Mouse (Mus musculus): ENCODE measurements around the gene Heatr6. TPM values are rescaled to one million over a fixed set of nuclear protein-coding genes. Genes with fewer than 3 reads are reported as not detected.

Gene Heatr6
- 10 to 100 TPM; 15.0 to 20.8 TPM for total RNA-seq (2021)

GRCm38 (mm10) chr11:83753581-83754181 lies at the start of gene Heatr6:
Heatr6 (plus strand) TSS chr11:83753696.
- peak; percentile 78 to 85 for DNase-seq (ENCODE audit: extremely low spot score in 1 of 2, low spot score in 1 of 2)

- no peak for DNase-seq (ENCODE audit: extremely low spot score in 1 of 2, low spot score in 1 of 2)
Observed at GRCm38 (mm10) chr11:83703705-83704104, 49.8 kb upstream of the Heatr6 start, which contains the start of gene Wfdc17. Wfdc17 (plus strand) TSS chr11:83703991.

GRCm38 (mm10) chr11:83708715-83709114 lies 44.8 kb upstream of the Heatr6 start, which contains the start of gene Wfdc18:
Wfdc18 (plus strand) TSS chr11:83709015.
- no peak for DNase-seq (ENCODE audit: extremely low spot score in 1 of 2, low spot score in 1 of 2)

- peak in 1 of 2 experiments; percentile 21 for DNase-seq (ENCODE audit: extremely low spot score in 1 of 2, low spot score in 1 of 2)
Observed at GRCm38 (mm10) chr11:83709683-83710082, 43.8 kb upstream of the Heatr6 start.

GRCm38 (mm10) chr11:83712671-83713070 lies 40.8 kb upstream of the Heatr6 start:
- DNase-seq (ENCODE audit: extremely low spot score in 1 of 2, low spot score in 1 of 2) = no peak

- DNase-seq (ENCODE audit: extremely low spot score in 1 of 2, low spot score in 1 of 2) = no peak
Observed at GRCm38 (mm10) chr11:83713925-83714324, 39.6 kb upstream of the Heatr6 start.

GRCm38 (mm10) chr11:83717042-83717665 lies 36.3 kb upstream of the Heatr6 start:
- no peak for DNase-seq (ENCODE audit: extremely low spot score in 1 of 2, low spot score in 1 of 2)

GRCm38 (mm10) chr11:83720766-83721165 lies 32.7 kb upstream of the Heatr6 start:
- no peak for DNase-seq (ENCODE audit: extremely low spot score in 1 of 2, low spot score in 1 of 2)

DNA sequence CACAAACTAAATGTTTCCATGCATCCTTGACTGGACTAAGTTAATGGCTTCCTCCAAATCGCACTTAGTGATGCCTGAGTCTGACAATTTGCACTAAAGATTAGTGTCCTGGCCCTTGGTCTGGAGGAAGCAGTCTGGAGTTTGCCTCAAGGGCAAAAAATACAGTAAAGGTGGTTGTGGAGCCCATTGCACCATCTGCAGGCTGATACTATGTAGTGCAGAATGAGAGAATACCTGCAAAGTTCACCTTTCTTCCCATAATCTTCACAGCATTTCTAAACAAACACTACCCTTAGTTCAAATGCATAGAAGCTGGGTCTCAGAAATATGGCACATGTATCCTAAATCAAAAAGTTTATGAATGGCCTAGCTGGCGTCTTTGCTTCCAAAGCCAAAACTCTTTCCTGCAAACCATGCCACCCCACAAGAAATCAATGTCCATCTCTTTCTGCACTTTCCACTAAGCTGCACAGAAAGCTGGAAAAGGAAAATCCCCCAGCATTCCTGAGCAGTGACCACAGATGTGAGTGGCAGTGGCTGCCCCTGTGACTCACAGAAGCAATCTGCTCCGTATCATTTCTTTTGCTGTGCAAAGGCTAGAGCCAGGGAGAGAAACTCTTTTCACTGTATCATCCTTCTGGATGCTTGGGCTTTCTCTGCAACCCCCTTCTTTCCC lies 24.6 kb upstream of the Heatr6 start:
- DNase-seq (ENCODE audit: extremely low spot score in 1 of 2, low spot score in 1 of 2) = no peak

DNA sequence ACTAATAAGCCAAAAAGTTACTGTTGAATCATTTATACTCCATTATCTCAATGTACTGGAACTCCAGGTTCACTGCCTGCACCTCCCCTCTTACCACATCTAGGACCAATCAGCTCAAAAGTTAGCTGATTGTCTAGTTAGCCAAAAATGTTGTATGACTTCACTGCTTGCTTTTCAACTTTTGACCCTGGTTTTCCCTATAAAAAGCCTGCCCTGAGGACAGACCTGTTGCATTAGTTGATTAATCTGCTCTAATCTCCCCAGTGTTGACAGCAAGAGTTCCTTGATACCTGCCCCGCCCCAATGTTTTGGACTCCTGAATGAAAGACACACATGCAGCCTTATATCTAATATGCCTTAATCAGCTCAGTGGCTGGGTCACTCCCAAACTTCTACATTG lies 22.4 kb upstream of the Heatr6 start:
- no peak for DNase-seq (ENCODE audit: extremely low spot score in 1 of 2, low spot score in 1 of 2)

DNA sequence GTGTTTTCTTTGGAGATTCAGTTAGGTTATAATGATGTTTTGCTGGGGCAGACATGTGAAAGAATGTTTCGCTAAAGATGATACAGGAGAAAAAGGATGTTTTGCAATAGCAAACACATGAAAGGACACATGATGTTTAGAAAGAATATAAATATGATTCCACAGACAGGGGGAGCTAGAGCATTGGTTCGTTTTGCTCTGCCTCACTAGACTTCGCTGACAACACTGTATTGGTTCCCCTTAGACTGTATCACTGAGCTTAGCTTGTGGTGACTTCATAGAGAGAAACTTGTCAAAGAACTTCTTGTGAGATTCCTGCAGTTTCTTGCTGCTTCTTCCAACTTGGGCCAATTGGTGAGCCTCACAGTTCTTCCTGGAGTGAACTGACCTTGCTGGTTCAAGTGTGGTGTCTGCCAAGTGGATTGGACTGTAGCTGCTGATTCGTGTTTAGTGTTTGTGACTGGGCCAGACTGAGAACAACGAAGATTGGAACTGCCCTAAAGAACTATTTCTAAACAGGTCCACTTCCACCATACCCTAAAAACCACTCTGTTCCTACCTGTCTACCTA lies 20.3 kb upstream of the Heatr6 start:
- no peak for DNase-seq (ENCODE audit: extremely low spot score in 1 of 2, low spot score in 1 of 2)

GRCm38 (mm10) chr11:83734215-83734614 lies 19.3 kb upstream of the Heatr6 start:
- no peak for DNase-seq (ENCODE audit: extremely low spot score in 1 of 2, low spot score in 1 of 2)

DNA sequence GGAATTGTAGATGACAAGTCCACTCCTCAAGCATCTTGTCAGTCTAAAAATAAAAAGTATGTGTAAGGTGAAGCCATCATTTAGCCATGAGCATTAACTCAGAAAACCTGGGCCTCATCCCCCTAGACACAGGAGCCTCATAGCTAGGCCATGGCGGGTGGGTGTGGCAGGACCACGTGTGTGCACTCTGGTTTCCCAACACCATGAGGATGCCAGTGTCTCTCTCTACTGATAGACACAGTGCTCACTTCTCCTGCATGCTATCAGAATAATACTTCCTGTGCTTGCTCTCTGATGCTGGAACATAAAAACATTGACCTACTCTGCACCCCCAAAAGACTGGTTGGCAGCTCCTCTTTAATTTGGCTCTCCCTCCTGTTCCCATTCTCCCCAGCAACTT lies 17.6 kb upstream of the Heatr6 start:
- no peak for DNase-seq (ENCODE audit: extremely low spot score in 1 of 2, low spot score in 1 of 2)

- no peak for DNase-seq (ENCODE audit: extremely low spot score in 1 of 2, low spot score in 1 of 2)
Observed at GRCm38 (mm10) chr11:83737109-83737558, 16.4 kb upstream of the Heatr6 start.

GRCm38 (mm10) chr11:83739241-83739640 lies 14.3 kb upstream of the Heatr6 start:
- peak; percentile 60 to 92 for DNase-seq (ENCODE audit: extremely low spot score in 1 of 2, low spot score in 1 of 2)

GRCm38 (mm10) chr11:83740443-83740991 lies 13.0 kb upstream of the Heatr6 start:
- DNase-seq (ENCODE audit: extremely low spot score in 1 of 2, low spot score in 1 of 2) = no peak

- no peak for DNase-seq (ENCODE audit: extremely low spot score in 1 of 2, low spot score in 1 of 2)
Observed at GRCm38 (mm10) chr11:83741841-83742240, 11.7 kb upstream of the Heatr6 start.

DNA sequence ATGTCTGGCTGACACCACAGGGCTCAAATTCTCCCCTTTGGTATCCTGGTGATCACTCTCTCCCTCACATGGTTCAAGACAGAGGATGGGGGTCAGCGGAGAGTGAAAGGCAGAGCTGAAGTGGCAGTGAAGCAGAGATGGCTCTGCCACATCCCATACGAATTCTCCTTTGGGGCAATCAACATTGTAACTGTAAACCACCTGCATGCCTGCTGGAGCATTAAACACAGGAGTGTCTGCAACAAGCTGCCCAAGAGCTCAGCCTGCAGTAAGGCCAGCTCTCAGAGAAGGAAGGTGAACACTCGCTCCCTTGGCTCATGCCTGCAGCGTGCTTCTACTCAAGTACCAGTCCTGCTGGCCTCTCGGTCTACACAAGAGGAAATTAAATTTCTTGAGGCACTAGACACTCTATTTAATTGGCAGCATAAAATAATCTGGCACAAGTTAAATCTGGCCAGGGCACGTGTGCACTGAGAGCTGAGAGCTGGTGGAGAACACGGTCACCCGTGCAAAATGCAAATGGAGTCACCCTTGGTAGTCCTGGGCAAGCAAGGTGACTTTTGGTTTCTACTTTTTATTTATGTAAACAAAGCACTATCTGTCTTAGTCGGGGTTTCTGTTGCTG lies 10.7 kb upstream of the Heatr6 start:
- DNase-seq (ENCODE audit: extremely low spot score in 1 of 2, low spot score in 1 of 2) = no peak

GRCm38 (mm10) chr11:83743525-83743924 lies 10.0 kb upstream of the Heatr6 start:
- no peak for DNase-seq (ENCODE audit: extremely low spot score in 1 of 2, low spot score in 1 of 2)

DNA sequence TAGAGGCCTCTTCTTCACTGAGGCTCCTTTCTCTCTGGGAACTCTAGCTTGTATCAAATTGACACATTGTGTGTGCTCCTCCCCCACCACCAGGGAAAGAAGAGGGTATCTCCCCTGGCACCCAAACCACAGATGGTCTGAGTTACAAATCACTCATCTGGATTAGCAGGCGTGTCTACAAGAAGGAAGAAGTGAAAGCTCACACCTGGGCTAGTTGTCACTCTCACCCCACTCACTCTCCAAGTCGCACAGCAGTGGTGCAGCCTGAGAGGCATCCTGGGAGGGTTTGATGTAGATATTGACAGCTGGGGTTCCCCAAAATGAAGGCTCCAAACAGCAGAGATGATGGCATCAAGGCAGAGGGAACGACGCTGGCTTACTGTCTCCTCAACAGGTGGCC lies 7.3 kb upstream of the Heatr6 start:
- no peak for DNase-seq (ENCODE audit: extremely low spot score in 1 of 2, low spot score in 1 of 2)
